Mouse (Mus musculus): ENCODE data around the gene Elf1.
A peak's percentile ranks its signal among the peaks of the same experiment; 100 is the strongest.

The Elf1 gene

DNA sequence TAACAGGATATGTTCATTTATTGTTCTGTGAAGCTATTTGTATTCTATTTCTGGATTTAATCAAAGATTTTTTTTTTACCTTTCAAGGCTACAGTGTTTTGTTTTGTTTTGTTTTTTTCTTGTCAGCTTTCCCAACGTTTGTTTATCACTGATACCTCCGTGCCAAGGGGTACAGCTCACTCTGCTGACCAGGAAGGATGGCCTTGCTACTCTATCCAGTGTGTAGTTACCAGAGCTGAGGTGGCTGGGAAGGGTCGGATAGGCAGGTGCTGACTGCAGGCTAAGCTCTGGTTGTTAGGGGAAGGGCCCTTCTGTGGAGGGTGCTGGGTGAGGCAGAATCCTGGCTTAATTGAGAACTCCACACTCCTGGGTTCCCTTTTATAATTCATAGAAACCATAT is 9.3 kb downstream of the Elf1 start:
- DNase-seq = peak; percentile 78

DNA sequence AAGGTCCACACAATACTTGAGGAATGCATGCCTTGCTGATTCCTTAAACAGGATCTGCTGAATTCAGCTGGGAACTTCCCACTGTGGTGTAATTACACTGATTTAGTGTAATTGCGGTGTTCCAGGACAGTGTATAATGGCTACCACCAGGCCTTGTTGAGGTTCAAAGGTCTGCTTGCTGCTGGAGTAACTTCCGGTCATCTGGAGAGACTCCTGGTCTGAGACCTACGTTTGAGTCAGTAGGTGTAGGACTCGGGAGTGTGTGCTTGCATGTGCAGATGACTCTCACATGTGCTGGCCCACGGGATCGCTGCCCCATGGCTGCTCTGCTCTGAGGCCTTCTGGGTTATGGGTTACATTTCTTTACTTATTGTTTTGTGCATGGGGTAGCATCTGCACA is 13.4 kb downstream of the Elf1 start:
- DNase-seq = peak; percentile 81

DNA sequence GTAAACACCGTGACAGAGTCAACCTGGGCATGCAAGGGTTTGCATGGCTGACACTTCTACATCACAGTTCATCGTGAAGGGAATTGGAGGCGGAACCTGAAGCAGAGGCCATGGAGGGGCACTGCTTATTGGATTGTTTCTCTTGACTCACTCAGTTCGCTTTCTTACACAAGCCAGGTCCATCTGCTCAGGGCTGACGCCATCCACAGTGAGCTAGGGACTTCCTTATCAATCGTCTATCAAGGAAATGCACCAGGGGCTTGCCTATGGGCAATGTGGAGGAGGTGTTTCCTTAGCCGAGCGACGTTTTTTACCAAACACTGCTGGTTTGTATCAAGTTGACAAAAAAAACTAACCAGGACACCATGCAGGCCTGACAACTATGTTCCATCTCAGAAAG is 18.3 kb downstream of the Elf1 start:
- peak; percentile 87 for DNase-seq

DNA sequence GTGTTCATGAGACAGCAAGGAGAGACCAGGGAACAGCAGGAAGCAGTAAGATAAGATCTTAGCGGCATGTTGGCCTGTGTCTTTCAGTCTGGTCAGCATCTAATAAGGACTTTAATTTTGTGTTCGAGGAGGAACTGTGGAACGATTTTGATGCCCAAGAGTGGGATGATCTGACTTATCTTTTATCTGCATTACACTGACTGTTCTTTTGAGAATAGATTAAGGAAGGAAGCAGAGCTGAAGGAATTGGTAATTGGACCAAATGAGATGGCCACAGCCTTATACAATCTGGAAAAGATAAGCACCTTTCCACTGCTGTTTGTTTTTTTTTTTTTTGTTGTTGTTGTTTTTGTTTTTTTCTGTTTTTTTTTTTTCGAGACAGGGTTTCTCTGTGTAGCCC is 19.8 kb downstream of the Elf1 start:
- peak; percentile 77 for DNase-seq

DNA sequence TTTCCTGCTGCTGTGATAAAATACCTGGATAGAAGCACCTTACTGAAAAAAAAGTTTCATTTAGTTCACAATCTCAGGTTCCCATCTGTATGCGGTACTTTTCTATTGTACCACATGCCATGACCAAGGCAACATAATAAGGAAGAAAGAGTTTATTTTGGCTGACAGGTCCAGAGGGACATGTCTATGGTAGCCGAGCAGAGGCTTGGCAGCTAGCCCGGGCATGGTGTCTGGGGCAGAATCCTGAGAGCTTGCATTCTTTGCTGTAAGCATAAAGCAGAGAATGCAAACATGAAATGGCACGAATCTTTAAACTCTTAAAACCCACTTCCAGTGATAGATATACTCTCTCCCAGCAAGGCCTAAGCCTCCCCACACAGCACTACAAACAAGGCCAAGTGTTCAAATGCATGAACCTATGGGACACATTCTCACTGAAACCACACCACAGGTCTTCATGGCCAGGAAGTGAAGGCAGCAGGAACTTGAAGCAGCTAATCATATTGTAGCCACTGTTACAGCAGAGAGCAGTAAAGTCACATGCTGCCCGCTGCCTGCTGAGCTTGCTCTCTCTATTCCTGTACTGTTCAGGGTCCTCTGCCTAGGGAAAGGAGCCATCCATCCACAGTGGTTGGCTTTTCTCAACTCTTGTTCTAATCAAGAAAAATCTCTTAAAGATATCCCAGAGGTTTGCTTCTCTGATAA is 22.5 kb downstream of the Elf1 start:
- DNase-seq = peak; percentile 95

DNA sequence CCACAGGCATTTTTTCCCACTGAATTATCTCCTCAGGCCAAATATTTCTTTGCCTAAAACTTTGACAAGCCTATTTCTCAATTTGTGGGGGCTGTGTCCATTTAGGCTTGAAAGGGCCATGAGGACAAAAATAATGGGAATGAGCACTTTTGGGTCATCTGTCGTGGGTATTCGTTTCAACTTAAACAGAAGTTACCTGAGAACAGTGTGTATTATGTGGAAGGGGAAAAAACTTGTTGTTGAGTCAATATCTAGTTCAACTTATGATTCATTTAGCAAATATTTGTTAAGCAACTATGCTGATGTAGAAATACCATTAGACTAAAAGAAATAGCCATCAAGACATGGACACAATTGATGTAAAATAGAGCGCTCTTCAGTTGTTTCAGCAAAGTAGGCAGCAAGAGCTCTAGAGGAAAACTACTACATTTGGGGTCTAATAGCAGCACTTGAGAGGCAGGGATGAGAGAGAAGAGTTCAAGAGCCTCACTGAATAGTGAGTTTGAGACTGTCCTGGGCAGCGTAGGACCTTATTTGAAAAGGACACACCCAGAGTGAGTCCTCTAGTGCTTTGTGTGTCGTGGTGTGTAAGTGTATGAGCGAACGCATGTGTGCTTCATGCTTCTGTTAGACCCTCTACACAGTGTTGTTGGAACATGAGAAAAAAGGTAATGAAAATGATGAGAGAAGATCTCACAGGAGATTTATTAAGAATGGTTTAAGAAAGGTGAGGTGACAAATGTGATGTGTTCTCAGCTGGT is 23.4 kb downstream of the Elf1 start:
- DNase-seq = peak; percentile 87

DNA sequence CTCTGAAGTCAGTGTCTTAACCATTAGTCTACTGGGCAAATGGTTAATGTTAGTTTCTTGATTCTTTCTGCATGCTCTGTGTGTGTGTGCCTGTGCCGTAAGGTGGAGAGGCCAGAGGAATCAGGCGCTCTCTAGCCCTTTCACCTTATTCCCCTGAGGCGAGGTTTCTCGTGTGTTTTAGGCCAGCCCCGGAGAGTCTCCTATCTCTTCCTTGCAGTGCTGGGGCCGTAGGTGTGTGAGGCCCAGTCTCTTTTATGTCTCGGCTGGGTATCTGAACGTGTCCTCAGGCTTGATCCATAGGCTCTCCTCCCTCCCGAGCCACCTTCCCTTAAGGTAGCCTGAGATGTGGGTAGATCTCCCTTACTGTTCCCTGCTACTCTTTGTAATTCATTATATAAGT is 25.2 kb downstream of the Elf1 start:
- peak; percentile 57 for DNase-seq

DNA sequence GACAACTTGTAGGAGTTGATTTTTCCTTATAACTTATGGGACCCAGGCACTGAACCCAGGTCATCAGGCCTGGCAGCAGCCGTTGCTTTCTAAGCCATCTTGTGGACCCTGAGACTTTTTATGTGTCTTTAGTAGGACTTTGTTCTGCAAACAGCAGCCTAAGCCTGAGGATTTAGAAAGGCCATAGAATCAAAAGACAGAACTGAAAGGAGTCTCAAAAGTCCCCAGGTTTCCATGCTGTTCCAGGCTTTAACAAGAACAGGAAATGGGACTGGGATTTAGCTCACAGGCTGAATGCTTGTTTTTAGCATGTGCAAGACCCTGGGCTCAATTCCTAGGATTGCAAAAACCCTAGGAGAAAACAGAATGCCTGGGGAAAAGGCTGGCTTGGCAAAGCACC is 26.9 kb downstream of the Elf1 start:
- peak; percentile 88 for DNase-seq

DNA sequence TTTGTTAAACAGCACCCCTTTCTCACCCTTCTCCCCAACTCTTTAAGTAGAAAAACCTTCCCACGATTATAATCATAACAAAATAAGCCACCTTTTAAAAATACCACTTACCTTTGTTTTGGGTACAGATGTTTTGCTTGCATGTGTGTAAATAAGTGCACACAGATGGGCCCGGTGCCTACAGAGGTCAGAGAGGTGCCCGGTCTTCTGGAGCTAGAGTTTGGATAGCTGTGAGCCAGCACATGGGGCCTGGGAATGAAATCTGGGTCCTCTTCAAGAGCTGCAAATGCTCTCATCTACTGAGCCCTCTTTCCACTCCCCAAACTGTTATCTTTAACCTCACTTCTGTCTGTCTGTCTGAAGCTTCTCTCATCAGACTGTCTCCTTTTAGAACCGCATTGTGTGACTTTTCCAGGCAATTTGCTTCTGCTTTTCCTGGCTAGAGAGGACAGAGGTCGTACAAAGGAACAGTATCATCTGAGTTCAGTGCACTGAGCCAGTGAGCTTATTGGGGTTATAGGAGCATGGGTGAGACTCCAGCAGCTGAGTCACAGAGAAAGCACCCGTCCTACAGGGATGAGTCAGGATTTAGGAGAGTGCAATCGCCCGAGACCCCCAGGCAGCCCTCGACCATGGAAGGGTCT is 27.8 kb downstream of the Elf1 start:
- DNase-seq = peak; percentile 90

DNA sequence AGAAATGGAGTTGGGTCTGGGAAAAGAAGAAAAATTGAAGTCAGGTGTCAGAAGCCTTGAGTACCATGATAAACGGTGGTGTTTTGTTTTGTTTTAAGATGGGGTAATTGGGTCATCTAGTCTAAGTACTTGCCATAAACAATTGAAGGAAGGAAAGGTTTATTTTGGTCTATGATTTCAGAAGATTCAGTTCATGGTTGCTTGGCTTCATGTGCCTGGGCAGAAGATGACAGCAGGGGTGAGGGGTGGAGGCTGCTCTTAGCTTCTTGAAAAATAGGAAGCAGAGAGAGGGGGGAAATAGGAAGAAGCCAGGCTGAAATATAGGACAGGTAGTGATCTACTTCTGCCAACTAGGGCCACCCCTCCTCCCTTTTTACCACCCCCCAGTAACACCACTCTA is 30.5 kb downstream of the Elf1 start:
- peak; percentile 94 for DNase-seq

DNA sequence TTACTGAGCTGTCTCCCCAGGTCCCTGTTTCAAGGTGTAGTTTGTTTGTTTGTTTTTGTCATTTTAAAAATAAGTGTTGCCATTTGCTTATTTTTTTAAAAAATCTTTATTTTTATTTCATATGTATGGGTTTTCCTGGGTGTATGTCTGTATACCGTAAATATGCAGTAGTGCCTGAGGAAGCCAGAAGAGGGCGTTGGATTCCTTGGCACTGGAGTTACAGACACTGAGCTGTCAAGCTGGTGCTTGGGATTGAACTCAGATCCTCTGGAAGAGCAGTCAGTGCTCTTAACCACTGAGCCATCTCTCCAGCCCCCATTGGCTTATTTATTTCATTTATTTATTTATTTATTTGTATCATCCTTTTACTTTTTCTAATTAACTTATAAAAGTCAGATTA is 33.0 kb downstream of the Elf1 start:
- peak; percentile 75 for DNase-seq

DNA sequence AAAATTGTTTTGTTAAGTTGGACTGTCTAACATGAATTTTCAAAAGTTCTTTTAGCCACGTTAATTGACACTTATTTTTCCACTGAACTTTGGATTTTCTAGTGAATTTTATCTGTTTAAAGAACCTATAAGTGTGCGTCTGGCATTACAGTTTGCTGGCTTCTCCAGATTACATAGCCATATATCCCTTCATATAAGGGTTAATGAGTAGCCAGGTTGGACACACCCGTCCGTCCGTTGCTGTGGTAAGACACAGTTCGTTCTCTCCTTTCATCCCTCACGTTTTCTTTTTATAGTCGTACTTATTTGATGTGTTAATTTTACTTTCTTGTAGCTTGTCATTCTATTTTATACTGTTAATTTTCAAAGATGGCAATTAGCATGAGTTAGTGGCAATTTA is 34.1 kb downstream of the Elf1 start:
- DNase-seq = no peak

DNA sequence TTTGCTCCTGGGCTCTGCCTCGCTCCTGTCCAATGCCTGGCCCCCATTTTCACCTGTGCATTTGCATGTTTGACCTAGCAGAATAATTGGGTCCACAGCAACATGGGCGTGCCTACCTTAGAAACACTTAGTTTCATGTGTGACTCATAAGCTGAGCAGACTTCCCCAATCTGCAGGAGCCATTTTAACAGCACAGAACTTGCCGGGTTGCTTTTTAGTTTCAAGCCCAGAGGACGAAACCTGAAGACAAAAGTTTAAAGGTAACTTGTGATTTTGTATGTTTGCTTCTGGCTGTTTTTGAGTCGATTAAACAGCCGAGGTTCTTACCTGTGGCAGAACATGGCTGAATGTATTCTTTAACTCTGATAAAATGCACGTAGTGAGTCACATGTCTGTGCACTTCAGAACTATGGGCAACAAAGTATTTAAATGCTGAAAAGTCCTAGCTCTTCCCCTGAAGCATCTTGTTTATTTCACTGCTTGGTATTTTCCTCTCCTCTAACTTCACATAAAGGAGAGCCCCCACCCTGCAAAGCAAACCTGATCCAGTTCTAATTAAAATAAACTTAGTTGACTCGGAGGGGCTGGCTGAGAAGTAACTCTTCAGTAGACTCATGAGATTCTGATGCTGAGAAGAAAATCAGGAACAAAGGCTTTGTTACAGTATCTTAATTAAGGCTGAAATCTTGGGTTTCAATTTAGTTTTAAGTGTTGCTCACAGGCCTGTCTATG is 34.7 kb downstream of the Elf1 start:
- DNase-seq = peak; percentile 93

DNA sequence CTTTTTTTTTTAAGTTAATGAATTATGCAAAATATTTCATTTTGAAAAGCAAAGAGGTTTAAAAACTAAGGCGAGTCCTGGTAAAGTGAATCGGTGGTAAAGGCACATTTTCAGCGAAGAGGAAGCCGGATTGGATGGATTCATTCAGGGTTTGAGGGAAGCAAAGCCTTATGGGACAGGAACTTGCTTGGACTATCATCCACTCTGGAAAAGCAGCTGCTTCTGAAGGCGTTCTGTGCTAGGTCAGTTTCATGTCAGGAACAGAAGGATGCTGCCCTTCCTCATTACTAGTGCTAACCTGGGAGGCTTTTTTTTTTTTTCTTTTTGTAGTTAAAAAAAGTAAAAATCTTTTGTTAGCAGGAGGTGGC is 35.2 kb downstream of the Elf1 start:
- peak; percentile 89 for DNase-seq

DNA sequence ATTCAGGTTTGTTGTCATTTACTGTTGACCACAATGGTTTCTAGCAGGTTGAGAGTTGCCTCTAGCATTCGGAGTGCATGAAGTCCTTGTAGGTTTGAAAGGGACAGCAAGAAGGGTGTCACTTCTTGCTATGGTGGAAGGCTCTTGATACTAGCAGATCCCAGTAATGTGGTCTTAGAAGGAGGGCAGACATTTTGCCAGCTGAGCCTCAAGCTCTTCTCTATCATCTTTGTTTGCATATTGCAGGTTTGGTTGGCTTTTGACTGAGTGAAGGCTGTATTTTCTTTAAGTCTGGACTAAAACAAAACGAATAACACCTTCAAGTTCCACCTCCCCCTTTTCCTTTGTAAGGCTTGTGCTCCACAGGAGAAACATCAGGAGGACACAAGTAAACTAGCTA is 35.8 kb downstream of the Elf1 start:
- DNase-seq = peak; percentile 59

DNA sequence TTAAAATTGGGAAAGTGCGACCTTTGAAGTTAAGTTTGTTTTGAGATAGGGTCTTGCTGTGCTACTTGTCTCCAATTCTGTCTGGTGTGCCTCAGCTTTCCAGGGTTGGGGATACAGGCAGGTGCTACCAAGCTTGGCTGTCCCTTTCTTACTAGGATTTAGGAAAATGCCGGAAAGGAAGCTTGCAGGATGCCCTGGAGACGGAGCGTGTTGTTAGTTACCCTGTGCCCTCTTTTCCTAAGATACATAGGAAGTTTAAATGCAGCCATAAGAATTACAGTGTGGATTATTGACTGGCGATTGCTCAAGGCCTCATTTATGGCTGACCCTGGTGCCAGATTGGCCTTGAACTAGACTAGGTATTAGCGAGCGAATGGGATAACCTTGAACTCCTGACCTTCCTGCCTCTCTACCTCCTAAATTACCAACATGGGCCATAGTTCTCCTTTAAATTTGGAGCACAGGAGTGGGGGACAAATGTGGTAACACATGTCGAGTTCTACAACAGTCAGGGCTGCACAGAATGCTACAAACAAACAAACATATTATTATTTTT is 36.3 kb downstream of the Elf1 start:
- DNase-seq = peak; percentile 88

DNA sequence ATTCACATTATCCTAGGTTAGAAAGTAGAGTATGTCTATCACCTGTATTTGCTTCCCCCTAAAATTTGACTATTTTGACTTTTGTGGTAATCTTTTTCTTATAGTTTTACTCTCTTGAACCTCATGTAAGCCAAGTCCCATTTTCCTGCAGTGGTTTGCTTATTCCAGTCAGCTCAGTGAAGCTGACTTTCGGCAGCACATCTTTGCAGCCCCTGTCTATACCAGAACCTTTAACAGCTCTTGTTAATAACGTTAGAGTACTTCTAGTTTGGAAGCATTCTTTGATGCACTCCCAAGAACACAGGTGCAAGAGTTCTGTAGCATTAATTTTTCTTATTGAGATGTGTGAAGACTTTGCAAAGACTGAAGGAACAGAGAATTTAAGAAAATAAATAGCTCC is 37.1 kb downstream of the Elf1 start:
- peak; percentile 18 for DNase-seq

DNA sequence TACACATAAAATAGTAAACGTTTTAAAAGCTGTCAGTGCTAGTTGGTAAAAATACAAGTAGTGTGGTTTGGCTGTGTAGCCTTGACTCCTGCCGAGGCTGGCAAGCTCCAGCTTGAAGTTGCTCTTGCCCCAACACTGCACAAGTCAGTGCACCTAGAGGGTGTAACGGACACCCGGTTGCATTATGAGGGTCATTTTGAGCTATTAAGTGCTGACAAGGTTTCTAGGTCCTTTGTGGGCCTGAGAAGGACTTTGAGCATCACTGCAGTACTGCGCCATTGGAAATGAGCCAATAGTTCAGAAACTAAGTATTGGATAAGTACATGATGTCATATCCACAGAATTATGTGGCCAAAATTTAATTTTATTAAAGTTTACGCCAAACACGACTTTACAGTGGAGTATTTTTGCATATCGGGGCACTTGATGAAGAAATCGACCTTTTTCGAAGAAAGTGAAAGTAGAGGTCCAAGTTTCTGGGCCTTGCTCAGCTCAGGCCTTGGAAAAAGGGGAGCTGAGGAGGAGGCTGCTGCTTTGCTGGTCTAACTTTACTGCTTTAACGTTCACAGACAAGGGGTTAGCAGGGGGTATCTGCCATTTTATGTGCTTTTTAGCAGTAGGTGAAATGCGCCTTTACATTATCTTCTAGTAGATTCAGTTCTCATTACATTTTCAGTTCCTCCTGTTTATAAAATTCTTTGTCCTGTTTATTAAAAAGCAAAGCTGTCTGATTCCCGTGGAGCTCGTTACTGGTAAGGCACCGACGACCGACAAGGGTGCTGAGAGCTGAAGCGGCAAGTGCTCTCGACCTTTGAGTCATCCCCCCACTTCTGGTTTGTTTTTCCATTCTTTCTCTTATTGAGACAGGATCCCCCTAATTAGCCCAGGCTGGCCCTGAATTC is 38.0 kb downstream of the Elf1 start:
- peak; percentile 89 for DNase-seq

DNA sequence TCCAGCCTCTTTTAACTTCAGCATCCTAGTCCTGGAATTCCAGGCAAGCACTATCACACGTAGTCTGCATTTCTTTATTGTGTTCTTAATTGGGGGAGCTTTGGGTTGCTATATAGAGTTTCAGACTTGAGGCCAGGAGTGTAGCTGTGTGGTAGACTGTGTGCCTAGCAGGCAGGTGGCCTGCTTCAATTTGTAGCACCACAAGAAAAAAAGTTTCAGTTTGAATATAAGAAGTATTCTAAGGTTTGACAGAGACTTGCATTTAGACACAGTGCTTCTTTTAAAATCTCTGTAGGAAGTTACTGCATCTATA is 38.6 kb downstream of the Elf1 start:
- DNase-seq = peak; percentile 75

DNA sequence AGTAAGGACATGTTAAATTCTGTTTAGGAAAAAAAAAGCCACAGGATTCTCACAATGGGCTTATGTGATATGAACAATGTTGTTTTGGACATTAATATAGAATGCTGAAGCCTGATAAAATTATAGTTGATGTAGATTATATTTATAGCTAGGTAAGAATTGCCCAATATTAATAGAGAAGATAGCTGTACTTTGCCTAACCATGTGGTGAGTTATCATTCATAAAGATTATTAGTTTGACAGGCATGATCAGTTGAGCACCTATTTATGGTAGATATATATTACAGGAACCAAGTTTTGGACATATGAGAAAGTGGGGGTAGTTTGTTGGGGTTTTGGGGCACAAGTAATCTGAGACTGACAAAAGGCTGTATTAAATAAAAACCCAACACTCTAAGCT is 39.6 kb downstream of the Elf1 start:
- no peak for DNase-seq

DNA sequence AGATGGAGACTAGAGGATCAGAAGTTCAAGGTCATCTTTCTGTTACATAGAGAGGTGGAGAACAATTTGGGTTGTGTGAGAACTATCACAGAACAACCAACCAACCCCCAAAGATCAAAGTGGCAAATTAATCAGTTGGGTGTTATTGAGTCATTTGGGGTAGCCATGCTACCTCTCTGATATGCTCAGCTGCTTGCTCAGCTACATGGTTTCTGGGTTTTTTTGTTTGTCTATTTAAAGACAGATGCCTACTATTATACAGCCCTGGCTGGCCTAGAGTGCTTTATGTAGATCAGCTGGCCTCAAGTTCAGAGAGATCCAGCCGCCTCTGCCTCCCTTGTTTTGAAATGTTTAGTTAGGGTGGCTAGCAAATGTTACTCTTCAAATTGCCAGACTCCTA is 40.1 kb downstream of the Elf1 start:
- no peak for DNase-seq

DNA sequence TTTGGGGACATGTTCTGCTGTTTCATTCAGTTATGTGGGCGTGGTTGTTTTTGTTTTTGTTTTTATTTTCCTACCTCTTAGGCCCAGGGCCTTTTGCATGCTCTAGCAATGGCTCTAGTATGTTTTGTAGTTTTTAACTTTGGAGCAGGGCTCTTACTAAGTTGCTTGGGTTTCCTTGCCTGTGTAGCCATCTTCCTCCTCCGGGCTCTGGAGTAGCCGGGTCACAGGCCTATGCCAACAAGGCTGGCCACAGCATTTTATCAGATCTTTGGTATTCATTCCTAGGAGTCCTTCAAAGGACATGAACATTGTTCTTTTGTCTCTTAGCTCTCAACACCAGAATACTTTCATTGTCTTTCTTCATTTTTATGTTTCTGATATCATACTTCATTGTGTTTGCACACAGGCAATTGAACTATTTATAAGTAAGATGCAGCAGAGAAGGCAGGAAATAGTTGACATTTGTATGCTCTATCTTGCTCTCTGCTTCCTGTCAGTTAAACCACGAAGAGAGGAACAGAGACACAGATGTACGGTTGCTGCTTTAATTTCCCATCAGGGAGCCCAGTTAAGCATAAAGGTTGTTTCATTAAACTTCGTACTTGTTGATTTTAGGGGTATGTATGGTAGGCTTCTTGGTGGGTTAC is 40.6 kb downstream of the Elf1 start:
- DNase-seq = peak; percentile 81
